Mouse (Mus musculus) adrenal gland, adult 8-10 months (tissue): ENCODE data around the gene Rab30. TPM values are rescaled to one million over a fixed set of nuclear protein-coding genes. Genes with fewer than 3 reads are reported as not detected.
"Not testable (repeated sequence)": the region's sequence is repeated elsewhere in the genome, so short reads cannot be mapped to it uniquely, and the experiment has no call there.

ENCODE experiments used
- DNase-seq: peaks from one replicate; pipeline ENCODE4 v3.0.0; 2022
- total RNA-seq, 4 experiments: library from RNA; stranded (reverse); gene quantifications; 2 replicates each; pipeline ENCODE4 v1.2.4; 2022

Rab30 gene
- total RNA-seq, 4 experiments from 2014 or later: 4.6 to 8.5 (median 6.4) TPM

DNA sequence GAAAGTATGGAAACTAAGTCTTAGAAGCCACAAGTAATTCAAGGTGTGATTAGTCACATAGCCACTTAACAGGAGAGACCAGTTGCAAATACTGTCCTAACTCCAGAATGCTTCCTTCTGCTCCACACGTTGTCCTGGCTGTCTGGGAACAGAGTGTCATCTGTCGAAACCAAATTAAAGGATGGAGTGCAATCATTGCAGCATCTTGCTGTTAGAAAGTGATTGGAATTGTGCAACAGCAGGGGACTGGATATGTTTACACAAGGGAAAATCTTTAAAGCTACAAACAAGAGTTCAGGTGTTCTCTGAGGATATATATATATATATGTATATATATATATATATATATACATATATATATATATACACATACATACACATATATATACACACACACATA, 9.0 kb downstream of the Rab30 start:
- DNase-seq: no peak

DNA sequence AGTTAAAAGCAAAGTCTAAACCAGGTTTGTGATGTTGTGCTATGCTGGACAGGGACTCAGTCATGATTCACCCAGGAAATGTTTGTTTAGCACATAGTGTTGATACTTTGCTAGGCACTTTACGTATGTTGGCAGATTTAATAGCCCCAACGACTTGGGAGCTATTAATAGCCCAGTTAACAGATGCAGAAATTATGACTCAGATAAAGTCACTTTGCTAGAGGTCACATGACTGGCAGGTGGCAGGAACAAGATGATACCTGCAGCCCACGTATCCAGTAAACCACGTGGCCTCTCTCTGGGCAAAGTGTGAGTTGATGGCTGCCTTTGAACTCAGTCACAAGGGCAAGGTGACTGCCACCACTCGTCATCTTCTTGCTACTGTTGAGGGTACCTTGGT, 16.7 kb downstream of the Rab30 start:
- no peak for DNase-seq

- no peak for DNase-seq
Measured at GRCm38 (mm10) chr7:92760651-92761050, 19.2 kb downstream of the Rab30 start.

DNA sequence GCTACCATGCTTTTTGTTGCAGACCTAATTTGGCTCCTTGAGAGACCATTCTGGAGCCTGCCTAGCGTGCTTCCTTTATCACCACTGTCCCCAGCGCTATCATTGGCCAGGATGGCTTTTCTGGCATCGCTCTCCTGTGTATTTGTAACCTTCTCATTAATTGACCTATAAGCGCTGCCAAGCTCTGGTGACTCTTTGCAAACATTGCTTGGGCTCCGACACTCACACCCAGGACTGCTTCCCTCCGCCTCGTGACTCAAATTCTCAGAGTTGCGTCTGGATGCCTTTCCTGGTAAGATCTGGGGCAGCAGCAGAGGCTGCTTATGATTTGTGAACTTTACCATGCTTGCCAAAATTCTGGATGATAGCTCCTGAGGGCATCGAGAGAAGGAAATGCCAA, 19.8 kb downstream of the Rab30 start:
- no peak for DNase-seq

GRCm38 (mm10) chr7:92765426-92765825, 24.0 kb downstream of the Rab30 start:
- DNase-seq: no peak

- no peak for DNase-seq
Measured at GRCm38 (mm10) chr7:92766096-92767090, 25.0 kb downstream of the Rab30 start.

DNA sequence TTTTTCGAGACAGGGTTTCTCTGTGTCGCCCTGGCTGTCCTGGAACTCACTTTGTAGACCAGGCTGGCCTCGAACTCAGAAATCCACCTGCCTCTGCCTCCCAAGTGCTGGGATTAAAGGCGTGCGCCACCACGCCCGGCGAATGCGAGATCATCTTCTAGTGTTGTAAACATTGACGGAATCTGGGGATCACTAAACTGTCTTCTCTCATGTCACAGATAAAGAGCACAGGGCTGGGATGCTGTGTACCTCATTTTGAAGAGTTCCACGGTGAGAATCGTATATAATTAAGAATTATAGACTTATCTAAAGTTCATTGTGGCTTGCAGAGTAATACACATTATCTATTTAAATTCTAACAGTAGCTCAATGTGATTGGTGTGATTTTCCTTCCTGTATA, 26.7 kb downstream of the Rab30 start:
- not testable (repeated sequence) for DNase-seq

DNA sequence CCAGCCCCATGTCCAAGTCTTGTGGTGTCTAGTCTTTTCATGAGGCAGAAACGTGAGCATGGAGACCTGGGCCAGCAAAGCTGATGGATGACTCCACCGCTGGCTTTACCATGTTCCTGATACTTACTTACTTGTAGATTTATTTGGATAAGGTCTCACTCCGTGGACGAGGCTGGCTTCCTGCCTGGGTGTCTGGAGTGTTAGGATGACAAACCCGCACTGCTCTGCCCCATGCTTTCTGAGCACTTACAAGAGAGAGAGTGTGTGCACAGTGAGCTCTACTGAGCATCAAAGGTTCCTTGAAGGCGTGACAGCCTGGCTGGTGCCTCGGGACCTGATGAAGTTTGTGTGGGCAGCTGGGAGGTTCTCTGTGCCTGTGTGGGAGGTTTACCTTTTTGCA, 27.5 kb downstream of the Rab30 start:
- DNase-seq: no peak

DNA sequence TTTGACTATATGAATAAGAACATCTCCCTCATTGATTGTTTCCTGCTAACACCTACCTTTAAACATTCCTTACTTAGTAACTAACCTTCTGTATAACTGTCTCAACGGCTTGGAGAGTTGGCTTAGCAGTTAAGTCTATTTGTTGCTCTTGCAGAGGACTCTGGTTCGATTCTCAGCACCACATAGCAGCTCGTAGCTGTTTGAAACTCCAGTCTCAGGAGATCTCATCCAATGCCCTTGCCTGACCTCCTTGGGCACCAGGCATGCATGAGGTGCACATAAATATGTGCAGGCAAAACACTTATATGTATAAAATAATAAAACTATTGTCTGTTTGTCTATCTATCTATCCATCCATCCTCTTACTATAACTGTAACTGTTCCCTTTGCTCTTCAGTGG, 31.6 kb downstream of the Rab30 start:
- no peak for DNase-seq

DNA sequence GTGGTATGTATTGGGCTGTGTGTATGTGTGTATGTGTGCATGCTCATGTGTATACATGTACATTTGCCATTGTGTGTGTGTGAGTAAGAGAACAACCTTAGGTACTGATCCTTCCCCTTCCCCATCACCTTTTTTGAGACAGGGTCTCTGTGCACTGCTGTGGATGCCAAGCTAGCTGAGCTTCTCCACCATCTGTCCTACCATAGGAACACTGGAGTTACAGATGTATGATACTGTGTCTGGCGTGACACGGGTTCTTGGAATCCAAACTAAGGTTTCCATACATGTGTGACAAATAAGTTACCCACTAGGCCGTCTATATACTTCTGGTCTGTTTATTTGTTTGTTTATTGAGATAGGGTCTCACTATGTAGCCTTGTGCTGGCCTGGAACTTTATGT, 32.2 kb downstream of the Rab30 start:
- no peak for DNase-seq

- DNase-seq: no peak
Measured at GRCm38 (mm10) chr7:92774741-92775140, 33.3 kb downstream of the Rab30 start.

- no peak for DNase-seq
Measured at GRCm38 (mm10) chr7:92775703-92776102, 34.3 kb downstream of the Rab30 start.

GRCm38 (mm10) chr7:92776647-92777046, 35.2 kb downstream of the Rab30 start:
- DNase-seq: no peak

DNA sequence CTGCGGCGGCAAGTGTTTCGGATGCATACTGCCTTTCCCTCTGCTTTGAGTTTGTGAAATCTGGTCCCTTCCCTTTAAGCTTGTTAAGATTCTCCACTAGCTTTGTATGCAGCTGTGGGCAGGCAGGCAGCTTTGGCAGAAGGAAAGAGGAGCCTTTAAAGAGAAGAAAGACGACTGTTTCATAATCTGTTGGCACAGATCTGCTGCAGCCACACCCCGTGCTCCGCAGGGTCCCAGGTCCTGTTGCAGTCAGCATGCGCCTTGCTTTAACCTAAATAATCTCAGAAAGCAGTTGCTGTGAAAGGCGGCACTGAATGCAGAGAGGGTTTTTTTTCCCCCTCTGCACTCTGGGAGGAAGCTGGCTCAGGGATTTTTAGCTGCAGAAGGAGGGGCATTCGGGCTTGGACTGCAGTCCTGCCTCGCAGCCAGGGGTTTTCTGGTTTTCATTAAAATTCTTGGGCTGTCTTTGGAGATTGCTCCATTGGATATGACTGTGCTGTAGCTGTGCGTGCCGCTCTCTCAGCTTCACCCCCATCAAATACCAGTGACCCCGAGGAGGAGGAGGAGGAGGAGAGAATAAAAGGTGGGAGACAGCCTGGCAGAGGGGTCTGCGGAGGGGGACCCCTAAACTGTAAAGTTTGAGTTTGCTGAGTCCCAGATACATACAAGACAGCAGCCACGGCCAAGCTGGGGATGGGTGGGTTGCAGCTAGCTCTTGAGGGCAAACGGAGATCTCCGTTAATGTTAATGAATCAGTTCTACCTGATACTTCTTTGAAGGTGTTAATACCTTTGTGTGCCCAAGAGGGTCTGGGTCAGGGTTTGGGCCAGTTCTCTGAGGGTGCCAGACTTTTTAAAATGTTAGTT, 35.9 kb downstream of the Rab30 start:
- no peak for DNase-seq

DNA sequence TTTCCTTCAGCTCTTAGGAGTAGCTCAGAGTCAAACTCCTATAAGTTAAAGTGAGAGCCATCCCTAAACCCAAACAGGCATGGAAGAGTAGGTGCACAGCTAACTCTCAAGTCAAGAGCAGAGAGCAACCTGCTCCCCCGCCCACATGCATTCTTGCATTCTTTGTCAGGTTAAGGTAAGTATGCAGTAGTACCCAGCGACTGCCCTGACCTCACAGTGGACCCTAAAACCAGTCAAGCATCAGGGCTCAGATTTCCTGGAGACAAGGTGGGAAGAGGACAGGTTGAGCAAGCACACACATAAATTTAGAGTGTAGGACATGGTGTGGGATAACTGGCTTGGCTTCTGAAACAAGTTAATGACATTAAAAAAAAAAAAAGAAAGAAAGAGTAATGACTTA, 37.7 kb downstream of the Rab30 start:
- DNase-seq: no peak

DNA sequence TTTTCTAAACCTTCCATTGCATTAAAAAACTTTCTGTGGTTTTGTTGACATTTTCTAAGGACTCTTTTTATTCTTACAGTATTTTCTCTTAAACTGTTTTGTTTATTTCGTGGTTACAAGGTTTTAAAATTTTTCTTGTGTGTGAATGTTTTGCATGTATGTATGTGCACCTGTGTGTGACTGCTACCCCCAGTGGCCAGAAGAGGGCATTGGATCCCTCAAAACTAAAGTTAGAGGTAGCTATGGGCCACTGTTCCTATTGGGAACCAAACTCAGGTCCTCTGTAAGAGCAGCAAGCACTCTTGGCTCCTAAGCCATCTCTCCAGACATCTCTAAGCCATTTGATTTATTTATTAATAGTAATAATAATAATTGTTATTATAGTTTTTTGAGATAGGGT, 40.0 kb downstream of the Rab30 start:
- DNase-seq: no peak

DNA sequence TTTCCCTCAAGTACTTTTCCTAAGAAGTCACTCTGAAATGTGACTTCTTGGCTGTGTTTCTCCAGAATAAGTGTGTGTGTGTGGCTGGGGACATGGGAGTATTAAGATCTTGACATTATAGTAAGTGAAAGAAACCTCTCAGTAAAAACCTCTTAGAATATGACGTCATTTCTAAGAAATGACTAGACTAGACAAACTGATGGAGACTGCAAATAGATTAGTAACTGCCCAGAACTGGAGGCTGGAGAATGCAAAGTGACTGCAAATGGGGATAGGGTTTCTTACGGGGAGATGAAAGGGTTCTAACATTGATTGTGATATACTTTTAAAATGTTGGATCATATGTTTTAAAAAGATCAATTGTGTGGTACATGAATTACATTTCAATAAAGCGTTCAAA, 40.5 kb downstream of the Rab30 start:
- DNase-seq: no peak

DNA sequence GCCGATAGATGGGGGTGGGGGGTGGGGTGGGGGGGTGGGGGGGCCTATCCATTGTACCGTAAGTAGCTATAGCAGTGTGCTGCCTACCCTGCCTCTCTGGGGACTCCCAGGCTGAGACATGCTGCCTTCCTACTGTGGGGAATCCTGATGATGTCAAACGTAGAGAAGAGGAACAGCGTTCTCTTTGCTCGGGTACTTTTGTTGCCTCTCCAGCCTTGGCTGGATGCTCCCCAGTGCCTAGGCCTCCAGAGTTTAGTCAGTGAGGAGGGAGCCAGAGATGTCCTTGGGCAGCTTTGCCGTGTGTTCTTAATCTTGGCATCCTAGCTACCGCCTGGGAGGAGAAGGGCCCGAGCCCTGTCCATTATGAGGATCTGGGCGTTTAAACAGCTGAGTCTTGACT, 41.1 kb downstream of the Rab30 start:
- DNase-seq: no peak

- no peak for DNase-seq
Measured at GRCm38 (mm10) chr7:92783166-92783806, 41.9 kb downstream of the Rab30 start.

GRCm38 (mm10) chr7:92783914-92784313, 42.5 kb downstream of the Rab30 start:
- DNase-seq: no peak

GRCm38 (mm10) chr7:92795749-92796148, 54.3 kb downstream of the Rab30 start:
- DNase-seq: no peak

- no peak for DNase-seq
Measured at GRCm38 (mm10) chr7:92796813-92797212, 55.4 kb downstream of the Rab30 start.
